Mouse (Mus musculus): Measurements from ENCODE around the gene Zfyve1.

DNA sequence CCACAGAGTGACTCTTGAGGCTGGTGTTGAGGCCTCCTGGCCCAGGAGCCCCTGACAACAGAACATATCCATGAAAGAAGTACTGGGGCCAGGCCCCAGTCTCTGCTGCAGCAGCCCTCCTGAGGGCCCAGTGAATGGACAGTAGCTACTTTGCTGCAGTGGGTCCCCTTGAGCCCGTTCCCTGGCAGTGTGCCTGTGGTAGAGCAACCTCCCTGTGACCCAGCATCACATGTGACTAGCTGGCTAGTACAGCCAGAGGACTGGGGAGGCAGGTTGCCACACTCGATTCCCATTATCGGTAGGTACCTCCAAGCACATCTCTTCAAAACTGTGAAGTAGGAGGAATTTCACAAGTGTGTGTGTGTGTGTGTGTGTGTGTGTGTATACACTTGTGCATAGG lies 64.1 kb downstream of the Zfyve1 start:
- no peak for TF ChIP-seq CTCF (IDR thresholded peaks at IDR 0.05; ENCODE audit: low read depth, low read length)
- no peak for TF ChIP-seq TAL1 (conservative IDR thresholded peaks at IDR 0.05; ENCODE audit: low read depth, low read length)
- TF ChIP-seq POLR2AphosphoS5 (IDR thresholded peaks at IDR 0.05; ENCODE audit: insufficient replicate concordance, low read depth, low read length), result no peak
- no peak for TF ChIP-seq GATA2 (IDR thresholded peaks at IDR 0.05; ENCODE audit: borderline replicate concordance, low read depth, low read length)
- TF ChIP-seq GATA1 (IDR thresholded peaks at IDR 0.05; ENCODE audit: borderline replicate concordance, low read length), result no peak
